Mouse (Mus musculus) lung, embryonic 16.5 days (tissue): ENCODE measurements around the gene Nop10. TPM values are rescaled to one million over a fixed set of nuclear protein-coding genes. Genes with fewer than 3 reads are reported as not detected.

ENCODE experiments used
- ATAC-seq: fragments of 200-750 bp; cut with Nextera tagmentation; 2 replicates; pipeline ENCODE4 v1.8.0; 2017; ENCODE audit warnings: low read depth, mild to moderate bottlenecking, moderate library complexity
- H3K27ac ChIP-seq: fragments of 300-500 bp; sonication (generic); 2 replicates; pipeline ENCODE4 v1.5.1; 2014; ENCODE audit warnings: mild to moderate bottlenecking, control low read depth, low read length
- H3K27me3 ChIP-seq: fragments of 300-500 bp; sonication (generic); 2 replicates; pipeline ENCODE4 v1.6.1; 2014; ENCODE audit warnings: low read depth, low read length, mixed read lengths; ENCODE audit not compliant: control insufficient read depth, insufficient read depth
- H3K36me3 ChIP-seq: fragments of 300-500 bp; sonication (generic); 2 replicates; pipeline ENCODE4 v1.6.1; 2014; ENCODE audit warnings: low read length; ENCODE audit not compliant: control insufficient read depth, insufficient read depth
- H3K4me1 ChIP-seq: fragments of 300-500 bp; sonication (generic); replicated peaks from 2 replicates; pipeline ENCODE4 v1.6.1; 2014; ENCODE audit warnings: low read length, mixed read lengths; ENCODE audit not compliant: control insufficient read depth, insufficient read depth
- H3K4me2 ChIP-seq: fragments of 300-500 bp; sonication (generic); 2 replicates; pipeline ENCODE4 v1.6.1; 2014; ENCODE audit warnings: low read depth, low read length, control low read depth
- H3K4me3 ChIP-seq: fragments of 300-500 bp; sonication (generic); 2 replicates; pipeline ENCODE4 v1.5.1; 2014; ENCODE audit warnings: mild to moderate bottlenecking, low read length, control low read depth
- H3K9ac ChIP-seq: fragments of 300-500 bp; sonication (generic); 2 replicates; pipeline ENCODE4 v1.6.1; 2014; ENCODE audit warnings: low read length, control low read depth
- H3K9me3 ChIP-seq: fragments of 300-500 bp; sonication (generic); 2 replicates; pipeline ENCODE4 v1.6.1; 2016; ENCODE audit warnings: low read length; ENCODE audit not compliant: control insufficient read depth
- WGBS: fragments of 180-500 bp; shearing (Covaris S2); extraction: QIAGEN DNeasy Blood & Tissue Kit; methylation state at CpG from one replicate; pipeline ENCODE4 v1.1.7; 2014; 5-methylcytosine and 5-hydroxymethylcytosine counted together
- polyA plus RNA-seq: library from polyadenylated mRNA; unstranded; fragments of >200 nt; fragmentation: Nextera tagmentation; extraction: Ambion mirVana; gene quantifications from 2 replicates; pipeline ENCODE4 v1.2.1, GENCODE M21; 2015

Nop10 gene
- 174 and 177 TPM in 2 replicates for polyA plus RNA-seq

GRCm38 (mm10) chr2:112261748-112262653 lies at the start of gene Nop10:
Nop10 (plus strand) TSS chr2:112261926.
- Histone ChIP-seq H3K27me3 (no peaks in the 10 kb centered on the region), H3K4me3 (peak within 1 kb of the TSS; percentile 77), H3K9ac (peak within 1 kb of the TSS; percentile 76), H3K4me1 (peaks cover 12% of the 10 kb centered on the region), H3K36me3 (no peaks in the 10 kb centered on the region), H3K9me3 (no peaks in the 10 kb centered on the region), H3K4me2 (peak within 1 kb of the TSS; percentile 70), H3K27ac (peak within 1 kb of the TSS; percentile 84)
- peak; percentile 60 for ATAC-seq
- under 1% methylated on average over 36 of the region's 36 CpGs for whole genome bisulfite sequencing

- no peaks in the 10 kb centered on the region for H3K9me3 ChIP-seq
- no peak overlapping the region for H3K4me2 ChIP-seq
- no peak overlapping the region for H3K27ac ChIP-seq
- no peaks in the 10 kb centered on the region for H3K27me3 ChIP-seq
- no peak overlapping the region for H3K4me3 ChIP-seq
- no peak for ATAC-seq
- H3K9ac ChIP-seq: no peak overlapping the region
- WGBS: 3% methylated on average over 1 of the region's 1 CpGs
- no peaks in the 10 kb centered on the region for H3K4me1 ChIP-seq
- no peaks in the 10 kb centered on the region for H3K36me3 ChIP-seq
Observed at GRCm38 (mm10) chr2:112215977-112216376, 45.7 kb upstream of the Nop10 start.

GRCm38 (mm10) chr2:112217614-112218013 lies 44.1 kb upstream of the Nop10 start:
- no peaks in the 10 kb centered on the region for H3K4me1 ChIP-seq
- H3K9me3 ChIP-seq: no peaks in the 10 kb centered on the region
- H3K4me3 ChIP-seq: no peak overlapping the region
- no peak overlapping the region for H3K27ac ChIP-seq
- ATAC-seq: no peak
- H3K9ac ChIP-seq: no peak overlapping the region
- no peaks in the 10 kb centered on the region for H3K27me3 ChIP-seq
- no peak overlapping the region for H3K4me2 ChIP-seq
- no peaks in the 10 kb centered on the region for H3K36me3 ChIP-seq
- WGBS: 64% methylated on average over 6 of the region's 6 CpGs

GRCm38 (mm10) chr2:112220880-112221279 lies 40.8 kb upstream of the Nop10 start:
- Histone ChIP-seq H3K36me3 (no peaks in the 10 kb centered on the region), H3K4me1 (no peaks in the 10 kb centered on the region), H3K4me3 (no peak overlapping the region), H3K27me3 (no peaks in the 10 kb centered on the region), H3K9ac (no peak overlapping the region), H3K9me3 (no peaks in the 10 kb centered on the region), H3K4me2 (no peak overlapping the region), H3K27ac (no peak overlapping the region)
- WGBS: 70% methylated on average over 5 of the region's 5 CpGs
- ATAC-seq: no peak

- Histone ChIP-seq H3K4me2 (no peak overlapping the region), H3K27me3 (no peaks in the 10 kb centered on the region), H3K4me3 (no peak overlapping the region), H3K27ac (no peak overlapping the region), H3K4me1 (no peaks in the 10 kb centered on the region), H3K36me3 (no peaks in the 10 kb centered on the region), H3K9me3 (no peaks in the 10 kb centered on the region), H3K9ac (no peak overlapping the region)
- no peak for ATAC-seq
- WGBS: 59% methylated on average over 5 of the region's 5 CpGs
Observed at GRCm38 (mm10) chr2:112222607-112223006, 39.1 kb upstream of the Nop10 start.

- no peak overlapping the region for H3K4me3 ChIP-seq
- H3K36me3 ChIP-seq: no peaks in the 10 kb centered on the region
- 68% methylated on average over 4 of the region's 4 CpGs for WGBS
- H3K4me1 ChIP-seq: no peaks in the 10 kb centered on the region
- no peaks in the 10 kb centered on the region for H3K27me3 ChIP-seq
- no peaks in the 10 kb centered on the region for H3K9me3 ChIP-seq
- no peak overlapping the region for H3K27ac ChIP-seq
- no peak overlapping the region for H3K4me2 ChIP-seq
- no peak overlapping the region for H3K9ac ChIP-seq
- ATAC-seq: no peak
Observed at GRCm38 (mm10) chr2:112224356-112224755, 37.4 kb upstream of the Nop10 start.

GRCm38 (mm10) chr2:112232623-112233022 lies 29.1 kb upstream of the Nop10 start:
- Histone ChIP-seq H3K9ac (no peak overlapping the region), H3K27ac (no peak overlapping the region), H3K9me3 (no peaks in the 10 kb centered on the region), H3K4me2 (no peak overlapping the region), H3K4me1 (no peaks in the 10 kb centered on the region), H3K36me3 (no peaks in the 10 kb centered on the region), H3K4me3 (no peak overlapping the region), H3K27me3 (no peaks in the 10 kb centered on the region)
- no peak for ATAC-seq
- 57% methylated on average over 1 of the region's 1 CpGs for WGBS

- H3K4me3 ChIP-seq: no peak overlapping the region
- H3K4me2 ChIP-seq: no peak overlapping the region
- H3K4me1 ChIP-seq: peaks cover 11% of the 10 kb centered on the region
- H3K9ac ChIP-seq: no peak overlapping the region
- H3K9me3 ChIP-seq: no peaks in the 10 kb centered on the region
- no peak for ATAC-seq
- H3K27ac ChIP-seq: no peak overlapping the region
- H3K36me3 ChIP-seq: no peaks in the 10 kb centered on the region
- H3K27me3 ChIP-seq: no peaks in the 10 kb centered on the region
- WGBS: 84% methylated on average over 2 of the region's 2 CpGs
Observed at GRCm38 (mm10) chr2:112236620-112237019, 25.1 kb upstream of the Nop10 start.

- Histone ChIP-seq H3K27me3 (no peaks in the 10 kb centered on the region), H3K9ac (no peak overlapping the region), H3K4me3 (no peak overlapping the region), H3K4me2 (no peak overlapping the region), H3K9me3 (no peaks in the 10 kb centered on the region), H3K4me1 (peaks cover 11% of the 10 kb centered on the region), H3K36me3 (no peaks in the 10 kb centered on the region), H3K27ac (no peak overlapping the region)
- ATAC-seq: no peak
- 4% methylated on average over 4 of the region's 4 CpGs for WGBS
Observed at GRCm38 (mm10) chr2:112238006-112238405, 23.7 kb upstream of the Nop10 start.
